Mouse (Mus musculus): ENCODE data around the gene Cdc42se2.

Cdc42se2 gene

DNA sequence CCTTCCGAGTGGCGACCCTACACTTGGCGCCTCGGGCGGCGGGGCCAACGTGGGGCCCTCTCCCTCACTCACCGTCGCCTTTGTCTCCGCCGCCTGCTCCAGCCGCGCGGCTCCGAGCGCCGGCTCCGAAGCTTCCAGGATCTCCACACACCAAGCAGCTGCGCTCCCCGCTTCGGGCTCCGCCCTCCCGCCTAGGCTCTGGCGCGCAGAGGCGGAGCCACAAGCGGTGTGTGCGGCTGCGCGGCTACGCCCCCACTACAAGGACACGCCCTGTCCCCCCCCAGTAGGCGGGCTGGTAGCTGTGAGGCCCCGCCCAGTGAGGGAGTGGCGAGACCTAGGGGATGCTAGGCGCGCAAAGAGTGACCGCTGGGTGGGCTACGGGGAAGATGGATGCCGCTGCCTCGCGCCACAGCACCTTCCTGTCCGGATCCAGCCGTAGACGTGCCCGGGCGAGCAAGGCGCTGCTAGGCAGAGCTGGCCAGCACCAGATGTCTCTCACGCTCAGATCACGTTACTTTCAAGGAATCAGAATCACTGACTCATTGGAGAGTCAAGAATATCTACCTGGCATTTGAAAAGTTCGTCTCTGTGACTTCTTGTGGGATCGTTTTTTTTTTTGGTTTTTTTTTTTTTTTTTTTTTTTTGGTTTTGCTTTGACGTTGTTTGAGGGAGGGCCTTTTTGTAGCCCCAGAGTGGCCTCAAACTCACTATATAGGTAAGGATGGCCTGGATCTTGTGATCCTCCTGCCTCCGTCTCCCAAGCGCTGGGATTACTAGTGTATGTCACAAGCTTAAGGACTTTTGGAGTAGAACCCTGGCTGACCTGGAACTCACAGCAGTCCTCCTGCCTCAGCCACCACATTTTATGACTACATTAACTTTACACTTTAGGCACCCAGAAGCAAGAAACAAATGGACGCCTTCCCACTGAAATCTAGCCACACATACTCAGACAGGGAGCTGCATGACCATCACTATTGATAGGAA lies at the start of gene Cdc42se2:
Gene Cdc42se2, minus strand, starts transcription at position 188 of the 987 bp plus-strand sequence.
- DNase-seq (ENCODE audit: low spot score in 2 of 2), result peak; percentile 95

DNA sequence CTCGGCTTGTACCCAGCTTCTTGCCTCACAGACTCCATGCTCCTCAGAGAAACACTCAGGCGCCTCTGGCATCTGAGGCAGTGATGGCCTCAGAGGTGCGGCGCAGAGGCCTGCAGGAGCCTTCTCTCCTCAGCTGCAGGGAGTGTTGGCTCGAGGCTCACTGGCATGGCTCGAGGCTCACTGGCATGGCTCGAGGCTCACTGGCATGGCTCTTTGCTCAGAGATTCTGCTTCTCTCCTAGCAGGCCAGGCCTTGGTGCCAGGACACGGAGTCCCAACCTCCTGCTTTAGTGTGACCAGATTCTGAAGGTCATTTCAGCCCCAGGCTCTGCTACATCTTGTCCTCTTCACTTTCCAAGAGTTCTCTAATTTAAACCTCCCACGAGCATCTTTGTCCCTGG lies 48.6 kb upstream of the Cdc42se2 start:
- peak in 1 of 2 experiments; percentile 81 for DNase-seq (ENCODE audit: low spot score in 2 of 2)

DNA sequence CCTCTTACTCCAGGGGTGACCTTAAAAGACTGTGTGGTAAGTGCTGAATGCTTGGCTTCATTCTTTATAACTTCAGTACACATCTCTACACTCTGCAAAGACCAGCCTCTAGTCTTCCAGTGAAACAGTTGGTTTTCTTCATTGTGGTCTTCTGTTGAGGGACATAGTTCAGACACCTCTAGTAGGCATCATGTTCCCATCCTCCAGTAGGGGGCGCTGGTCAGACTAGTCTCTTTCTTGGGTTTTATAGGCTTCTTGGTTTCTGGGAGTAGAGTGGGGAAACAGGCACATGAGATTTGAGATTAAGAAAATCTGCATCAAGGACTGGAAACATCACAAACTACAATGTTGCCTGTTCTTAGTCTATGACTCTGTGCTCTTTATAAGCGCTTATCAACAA lies 47.1 kb upstream of the Cdc42se2 start:
- DNase-seq (ENCODE audit: low spot score in 2 of 2), result no peak

DNA sequence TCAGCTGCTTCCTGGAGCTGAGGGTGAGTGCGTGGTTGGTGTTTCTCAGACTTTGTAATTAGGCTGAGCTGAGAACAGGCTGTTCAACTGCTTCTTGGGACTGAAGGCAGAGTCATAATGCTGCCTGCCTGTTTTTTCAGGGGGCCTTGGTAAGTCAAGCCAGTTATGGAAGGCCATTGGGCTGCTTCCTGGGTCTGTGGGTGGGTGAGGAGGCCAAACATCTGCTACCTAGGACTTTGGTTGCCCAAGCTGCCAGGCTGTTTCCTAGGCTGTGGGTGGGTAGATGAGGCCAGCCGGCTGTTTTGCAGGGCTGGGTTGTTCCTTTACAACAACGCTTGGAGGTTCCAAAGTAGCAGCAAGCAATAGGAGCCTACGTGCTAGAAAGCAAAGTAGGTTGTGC lies 46.4 kb upstream of the Cdc42se2 start:
- no peak for DNase-seq (ENCODE audit: low spot score in 2 of 2)

DNA sequence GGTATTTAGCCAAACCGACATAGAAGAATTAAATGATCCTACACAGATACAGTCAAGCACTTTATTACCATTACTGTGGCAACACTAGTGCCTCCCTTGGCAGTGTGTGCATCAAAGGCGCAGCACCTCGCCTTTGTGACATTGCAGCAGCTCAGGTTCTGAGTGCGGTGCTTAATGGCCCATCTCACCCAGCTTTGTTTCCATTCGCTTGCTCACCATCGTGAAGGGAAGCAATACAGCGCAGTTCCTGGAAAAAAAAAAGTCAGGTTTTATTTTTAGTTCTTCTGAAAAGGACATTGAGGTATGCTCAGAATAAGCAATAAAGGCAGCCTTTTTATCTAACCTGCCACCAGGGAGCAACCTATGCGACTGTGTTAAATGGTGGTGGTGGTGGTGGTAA lies 39.3 kb upstream of the Cdc42se2 start:
- no peak for DNase-seq (ENCODE audit: low spot score in 2 of 2)

DNA sequence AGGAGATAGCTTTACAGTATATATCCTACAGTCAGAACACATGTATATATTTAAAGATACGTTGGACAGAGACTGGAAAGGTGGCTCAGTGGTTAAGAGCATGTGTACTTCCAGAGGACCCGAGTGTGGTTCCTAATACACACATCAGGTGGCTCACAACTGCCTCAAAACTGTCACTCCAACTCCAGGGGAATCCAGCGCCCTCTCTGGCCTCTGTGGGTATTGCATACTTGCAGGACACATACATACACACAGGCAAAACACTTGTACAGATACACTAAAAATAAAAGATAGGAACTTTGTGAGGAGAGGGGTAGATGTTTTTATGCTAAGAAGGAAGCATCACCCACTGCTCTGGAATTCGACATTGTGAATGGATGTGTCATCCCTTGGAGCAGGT lies 38.3 kb upstream of the Cdc42se2 start:
- no peak for DNase-seq (ENCODE audit: low spot score in 2 of 2)

DNA sequence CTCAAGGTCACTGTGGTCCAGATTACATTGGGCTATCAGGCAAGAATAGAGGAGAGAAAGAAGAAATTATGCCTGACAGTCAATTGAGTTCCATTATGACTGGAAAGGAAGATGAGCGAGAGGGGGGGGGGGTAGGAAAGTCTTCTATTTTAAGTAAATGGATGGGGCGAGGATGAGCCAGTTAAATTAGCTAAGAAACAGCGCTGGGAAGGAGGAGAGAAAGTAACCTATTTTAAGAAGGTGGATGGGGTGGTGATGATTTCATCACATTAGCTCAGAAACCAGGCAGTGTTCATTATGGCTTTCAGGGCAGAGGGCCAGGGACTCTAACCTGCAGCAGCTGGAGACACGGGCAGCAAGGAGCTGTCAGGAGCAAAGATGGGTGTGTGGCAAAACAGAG lies 36.0 kb upstream of the Cdc42se2 start:
- no peak for DNase-seq (ENCODE audit: low spot score in 2 of 2)

DNA sequence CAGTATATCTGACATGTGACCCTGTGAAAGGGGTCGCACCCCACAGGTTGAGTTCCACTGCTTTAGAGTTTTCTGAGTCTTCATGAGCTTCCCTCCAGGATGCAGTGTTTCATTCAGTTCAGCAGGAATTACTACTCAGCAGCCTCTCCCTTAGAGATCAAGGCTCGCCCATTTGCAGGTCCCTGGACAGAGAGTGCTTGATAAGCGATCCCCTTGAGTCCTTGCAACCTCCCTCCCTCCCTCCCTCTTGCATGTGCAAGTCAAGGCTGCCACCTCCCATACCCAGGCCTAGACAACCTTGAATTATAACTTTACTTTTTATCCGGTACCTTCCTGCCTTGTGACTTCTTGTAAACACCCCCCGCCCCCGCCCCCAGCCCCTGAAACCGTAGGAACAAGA lies 32.0 kb upstream of the Cdc42se2 start:
- DNase-seq (ENCODE audit: low spot score in 2 of 2), result no peak

DNA sequence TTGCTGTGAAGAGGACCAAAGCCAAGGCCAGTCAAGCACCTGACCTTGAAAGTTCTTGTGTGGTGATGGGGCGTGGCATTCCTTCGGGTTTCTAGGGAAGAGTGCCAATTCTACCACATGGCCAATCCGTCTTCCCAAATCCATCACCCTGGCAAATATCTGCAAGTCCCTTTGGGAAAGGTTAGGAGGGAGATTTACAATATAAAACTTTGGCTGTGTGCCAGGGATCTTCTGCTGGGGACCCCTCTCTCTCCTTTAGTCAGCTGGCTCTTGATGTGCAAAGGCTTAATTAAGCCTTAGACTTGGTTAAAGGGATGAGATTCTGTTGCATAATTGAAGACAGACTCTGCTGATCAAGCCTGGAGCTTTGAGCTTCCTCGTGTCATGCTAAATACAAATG lies 30.0 kb upstream of the Cdc42se2 start:
- no peak for DNase-seq (ENCODE audit: low spot score in 2 of 2)

DNA sequence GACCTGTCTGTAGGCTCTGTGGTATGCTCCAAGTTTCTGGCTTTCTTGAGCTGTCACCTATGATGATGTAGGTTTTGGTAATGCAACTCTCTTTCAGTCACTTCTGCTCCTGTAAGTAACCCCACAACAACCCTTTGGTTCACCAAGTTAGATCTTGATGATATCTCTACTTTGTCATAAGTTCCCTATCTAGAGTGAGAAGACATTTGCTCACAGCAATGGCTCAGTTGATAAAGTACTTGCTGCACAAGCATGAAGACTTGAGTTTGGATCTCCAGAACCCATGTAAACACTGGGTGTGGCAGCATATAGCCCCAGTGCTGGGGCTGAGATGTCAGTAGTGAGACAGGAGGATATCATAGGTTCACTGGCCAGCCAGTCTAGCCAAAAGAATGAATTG lies 28.2 kb upstream of the Cdc42se2 start:
- DNase-seq (ENCODE audit: low spot score in 2 of 2), result no peak

DNA sequence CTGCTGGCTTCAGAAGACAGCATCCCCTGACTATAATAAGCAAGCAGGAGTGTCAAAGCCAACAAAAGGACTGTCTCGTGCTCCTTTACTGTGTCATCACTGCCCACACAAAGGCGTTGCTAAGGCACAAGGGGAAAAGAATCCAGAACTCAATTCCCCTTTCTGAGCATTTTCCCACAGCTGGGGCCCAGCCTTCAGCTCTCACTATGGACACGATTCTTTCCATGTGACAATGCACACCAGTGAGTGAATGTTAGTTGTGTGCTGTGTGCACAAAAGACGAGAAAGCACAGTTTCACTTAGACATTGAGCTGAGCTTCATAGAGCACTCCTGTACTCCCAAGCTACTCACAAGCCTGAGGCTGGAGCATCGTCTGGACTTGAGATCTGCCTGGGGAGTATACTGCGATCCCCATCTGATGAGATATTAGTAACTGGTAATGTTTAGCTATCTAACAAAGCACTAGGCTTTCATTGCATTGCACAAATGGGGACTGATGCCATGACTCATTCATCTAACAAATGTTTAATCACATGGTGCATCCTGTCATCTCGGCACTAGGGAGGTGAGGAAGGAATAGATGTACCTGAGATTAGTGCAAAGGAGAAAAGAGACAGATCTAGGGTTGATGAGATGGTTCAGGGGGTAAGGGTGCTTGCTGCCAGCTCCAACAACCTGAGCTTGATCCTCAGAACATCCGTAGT lies 25.5 kb upstream of the Cdc42se2 start:
- DNase-seq (ENCODE audit: low spot score in 2 of 2), result no peak

DNA sequence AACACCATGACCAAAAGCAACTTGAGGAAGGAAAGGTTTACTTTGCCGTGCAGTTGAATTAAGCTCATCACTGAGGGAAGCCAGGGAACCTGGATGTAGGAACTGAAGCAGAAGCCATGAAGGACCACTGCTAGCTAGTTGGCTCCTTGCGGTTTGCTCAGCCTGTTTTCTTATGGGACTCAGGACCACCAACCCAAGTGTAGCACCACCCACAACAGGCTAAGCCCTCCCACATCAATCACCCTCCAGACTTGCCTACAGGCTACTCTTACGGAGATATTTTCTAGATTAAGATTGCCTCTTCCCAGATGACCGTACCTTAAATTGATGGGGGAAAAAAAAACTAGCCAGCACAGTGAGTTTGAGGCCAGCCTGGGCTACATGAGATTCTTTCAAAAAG lies 24.8 kb upstream of the Cdc42se2 start:
- no peak for DNase-seq (ENCODE audit: low spot score in 2 of 2)

DNA sequence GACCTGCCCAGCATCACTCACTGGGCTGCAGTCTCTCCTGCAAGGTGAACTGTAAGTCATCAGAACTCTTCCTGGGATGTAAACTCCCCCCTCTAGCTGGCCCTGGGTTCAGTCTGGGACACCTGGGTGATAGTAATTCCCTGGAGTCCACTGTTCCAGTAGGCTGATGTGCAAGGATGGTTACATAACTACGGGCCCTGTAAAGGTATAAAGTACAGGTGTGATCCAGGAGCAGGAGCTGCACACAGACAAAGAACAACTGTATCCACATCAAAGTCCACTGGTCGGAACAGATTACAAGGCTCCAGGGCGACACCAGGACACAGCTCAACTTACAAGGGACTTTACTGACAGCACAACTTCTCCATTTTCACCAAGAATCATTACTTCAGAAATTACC lies 23.6 kb upstream of the Cdc42se2 start:
- DNase-seq (ENCODE audit: low spot score in 2 of 2), result no peak

DNA sequence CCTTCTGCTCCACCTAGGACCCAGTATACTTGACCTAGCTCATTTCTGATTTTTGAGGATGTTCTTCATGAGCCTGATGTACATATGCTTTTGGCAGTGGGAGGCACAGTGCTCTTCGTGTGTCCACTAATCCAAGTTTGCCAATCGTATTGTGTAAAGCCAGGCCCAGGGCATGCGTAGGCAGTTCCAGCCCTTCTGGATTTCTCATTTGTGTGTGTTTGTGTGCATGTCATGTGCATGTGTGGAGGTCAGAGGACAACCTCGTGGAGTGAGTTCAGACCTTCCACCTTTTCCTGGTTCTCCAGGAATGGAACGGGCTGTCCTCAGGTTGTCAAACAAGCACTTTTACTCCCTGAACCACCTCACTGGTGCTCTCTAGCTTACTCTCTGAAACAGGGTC lies 22.1 kb upstream of the Cdc42se2 start:
- no peak for DNase-seq (ENCODE audit: low spot score in 2 of 2)

DNA sequence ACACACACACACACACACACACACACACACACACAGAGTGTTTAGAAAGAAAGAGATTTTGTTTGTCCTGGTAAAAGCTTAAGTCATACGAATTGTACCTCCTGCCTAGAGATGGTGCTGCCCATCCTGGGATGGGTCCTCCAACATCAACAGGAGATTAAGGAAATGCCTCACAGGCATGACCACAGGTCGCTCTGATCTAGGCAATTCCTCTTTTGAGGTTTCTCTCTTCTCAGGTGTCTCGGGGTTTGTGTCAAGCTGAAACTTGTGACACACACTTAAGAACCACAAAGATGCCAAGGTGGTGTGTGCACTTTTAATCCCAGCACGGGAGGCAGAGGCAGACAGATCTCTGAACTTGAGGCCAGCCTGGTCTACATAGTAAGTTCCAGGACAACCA lies 20.7 kb upstream of the Cdc42se2 start:
- no peak for DNase-seq (ENCODE audit: low spot score in 2 of 2)

DNA sequence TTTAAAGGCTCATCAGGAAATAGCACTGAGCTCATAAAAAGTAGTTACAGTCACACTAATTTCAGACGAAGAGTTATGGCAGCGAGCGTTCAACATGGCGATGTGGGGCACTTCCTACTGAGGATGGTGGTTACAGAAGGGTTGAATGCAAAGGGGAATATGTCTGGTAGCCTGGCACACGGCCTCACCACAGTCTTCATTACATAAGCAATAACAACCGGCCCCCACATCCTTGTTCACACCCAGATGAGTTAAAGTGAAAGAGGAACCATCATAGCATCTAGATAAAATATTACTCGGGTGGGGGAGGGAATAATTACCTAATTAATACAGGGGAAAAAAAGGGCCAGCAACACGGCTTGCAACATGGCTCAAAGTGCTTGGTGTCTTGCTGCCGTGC lies 20.2 kb upstream of the Cdc42se2 start:
- no peak for DNase-seq (ENCODE audit: low spot score in 2 of 2)

DNA sequence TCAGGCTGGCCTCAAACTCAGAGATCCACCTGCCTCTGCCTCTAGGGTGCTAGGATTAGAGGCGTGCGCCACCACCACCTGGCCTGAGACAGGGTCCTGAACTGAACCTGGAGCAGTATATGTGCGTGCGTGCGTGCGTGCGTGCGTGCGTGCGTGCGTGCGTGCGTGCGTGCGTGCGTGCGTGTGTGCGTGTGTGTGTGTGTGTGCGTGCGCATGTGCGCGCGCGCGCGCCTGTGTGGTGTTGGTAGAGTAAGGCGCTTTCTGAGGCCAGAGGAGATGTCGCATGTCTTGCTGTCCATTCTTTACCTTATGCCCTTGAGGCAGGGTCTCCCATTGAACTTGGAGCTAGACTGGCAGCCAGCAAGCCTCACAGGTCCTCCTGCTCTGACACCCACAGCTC lies 19.4 kb upstream of the Cdc42se2 start:
- no peak for DNase-seq (ENCODE audit: low spot score in 2 of 2)

DNA sequence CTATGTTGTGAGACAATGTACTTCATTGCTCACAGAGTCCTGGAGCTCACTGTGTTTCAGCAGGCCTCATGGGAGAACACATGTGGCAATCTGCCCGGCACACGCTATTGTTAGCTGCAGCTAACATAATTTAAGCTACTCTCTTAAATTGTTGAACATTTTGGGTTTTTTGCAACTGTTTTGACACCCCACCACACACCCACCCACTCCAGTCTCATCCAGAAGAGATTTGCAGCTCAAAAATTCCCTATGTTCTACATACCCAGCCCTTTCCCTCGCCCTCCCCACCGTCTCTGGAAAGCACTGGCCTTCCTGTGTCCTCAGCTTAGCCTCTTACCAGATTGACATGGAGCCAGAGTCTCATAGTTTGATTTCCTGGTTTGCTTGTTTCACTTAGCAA lies 17.7 kb upstream of the Cdc42se2 start:
- no peak for DNase-seq (ENCODE audit: low spot score in 2 of 2)

DNA sequence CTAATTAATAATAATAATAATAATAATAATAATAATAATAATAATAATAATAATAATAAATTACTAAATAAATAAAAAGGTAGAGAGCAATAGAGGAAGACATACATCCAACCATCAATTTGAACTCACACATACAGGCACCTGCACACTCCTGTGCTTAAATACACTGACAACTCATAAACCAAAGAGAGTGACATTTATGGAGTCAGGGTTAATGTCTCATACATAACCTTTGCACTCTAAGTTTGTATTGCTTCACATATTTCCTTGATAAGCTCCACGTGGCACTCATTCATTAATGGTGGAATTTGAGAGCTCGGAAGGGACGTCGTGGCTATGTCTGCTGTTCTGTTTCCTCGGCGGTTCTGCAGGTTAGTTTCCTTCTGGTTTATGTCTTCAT lies 15.1 kb upstream of the Cdc42se2 start:
- no peak for DNase-seq (ENCODE audit: low spot score in 2 of 2)

DNA sequence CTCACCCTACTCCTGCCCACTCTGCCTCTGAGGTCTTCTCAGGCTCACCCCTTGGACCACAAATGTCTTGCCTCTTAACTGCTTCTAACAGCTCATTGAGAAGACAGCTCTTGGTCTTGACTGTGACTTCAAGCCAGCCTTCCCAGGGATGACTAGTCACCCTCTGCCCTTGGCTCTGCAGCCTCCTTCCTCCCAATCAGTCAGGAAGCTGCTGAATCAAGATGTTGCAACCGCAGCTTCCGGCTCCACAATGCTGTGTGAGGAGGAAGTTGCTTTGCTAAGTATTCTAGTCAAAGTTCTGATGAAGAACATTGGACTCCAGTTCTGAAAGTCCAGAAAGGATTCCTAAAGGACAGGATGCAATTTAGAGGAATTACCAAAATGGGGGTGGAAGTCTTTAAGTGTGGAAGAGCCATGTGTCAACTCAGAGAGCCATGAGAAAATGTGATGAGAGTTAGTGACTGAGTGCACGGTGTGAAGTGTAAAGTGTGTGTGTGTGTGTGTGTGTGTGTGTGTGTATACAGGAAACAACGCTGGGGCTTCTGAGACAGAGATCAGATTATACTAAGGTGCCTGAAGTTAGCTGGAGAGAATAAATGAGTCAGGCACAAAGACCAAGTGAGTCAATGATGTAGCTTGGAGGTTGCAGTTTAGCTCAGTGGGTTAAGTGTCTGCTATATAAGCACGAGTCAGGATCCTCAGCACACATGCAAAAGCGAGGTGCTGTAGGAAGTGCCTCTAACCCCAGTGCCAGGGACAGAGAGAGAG lies 14.5 kb upstream of the Cdc42se2 start:
- no peak for DNase-seq (ENCODE audit: low spot score in 2 of 2)

DNA sequence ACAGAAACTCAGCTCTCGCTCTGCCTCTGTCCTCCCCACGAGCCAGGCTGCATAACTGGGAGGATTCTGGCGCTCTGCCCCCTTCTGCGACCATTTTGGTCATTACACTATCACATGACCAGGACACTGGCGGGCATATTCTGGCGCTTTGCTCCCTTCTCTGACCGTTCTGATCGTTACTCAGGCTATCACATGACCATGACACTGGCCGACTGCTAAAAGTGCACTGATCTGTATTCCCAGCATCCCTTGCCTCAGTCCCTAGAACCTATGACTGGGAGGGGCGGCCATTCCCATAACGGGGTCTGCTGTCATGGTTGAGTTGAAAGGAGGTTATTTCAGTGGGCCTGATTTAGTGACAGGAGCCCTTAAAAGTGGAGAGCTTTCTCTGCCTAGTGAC lies 9.1 kb upstream of the Cdc42se2 start:
- DNase-seq (ENCODE audit: low spot score in 2 of 2), result no peak

DNA sequence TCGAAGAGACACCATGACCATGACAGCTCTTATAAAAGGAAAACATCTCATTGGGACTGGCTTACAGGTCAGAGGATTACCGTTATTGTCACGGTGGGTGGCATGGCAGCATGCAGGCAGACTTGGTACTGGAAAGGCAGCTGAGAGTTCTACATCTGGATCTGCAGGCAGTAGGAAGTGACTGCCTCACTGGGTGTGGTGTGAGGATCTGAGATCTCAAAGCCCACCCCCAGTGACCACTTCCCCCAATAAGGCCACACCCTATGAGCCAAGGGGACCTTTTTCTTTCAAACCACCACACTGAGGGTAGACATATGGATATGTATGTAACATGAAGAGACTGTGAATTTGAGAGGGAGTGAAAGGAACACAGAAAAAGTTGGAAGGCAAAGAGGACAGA lies 7.2 kb upstream of the Cdc42se2 start:
- DNase-seq (ENCODE audit: low spot score in 2 of 2), result no peak

All from urinary bladder, postnatal 4 days (tissue).